Mouse (Mus musculus): Measurements from ENCODE around the gene Hoxb1. TPM values are rescaled to one million over a fixed set of nuclear protein-coding genes. Genes with fewer than 3 reads are reported as not detected.
A peak's percentile ranks its signal among the peaks of the same experiment; 100 is the strongest.

Gene Hoxb1
- polyA plus RNA-seq (2014; fragmentation: Nextera tagmentation; extraction: Ambion mirVana) = 0.09 TPM in 1 of 2 replicates, not detected in the other

DNA sequence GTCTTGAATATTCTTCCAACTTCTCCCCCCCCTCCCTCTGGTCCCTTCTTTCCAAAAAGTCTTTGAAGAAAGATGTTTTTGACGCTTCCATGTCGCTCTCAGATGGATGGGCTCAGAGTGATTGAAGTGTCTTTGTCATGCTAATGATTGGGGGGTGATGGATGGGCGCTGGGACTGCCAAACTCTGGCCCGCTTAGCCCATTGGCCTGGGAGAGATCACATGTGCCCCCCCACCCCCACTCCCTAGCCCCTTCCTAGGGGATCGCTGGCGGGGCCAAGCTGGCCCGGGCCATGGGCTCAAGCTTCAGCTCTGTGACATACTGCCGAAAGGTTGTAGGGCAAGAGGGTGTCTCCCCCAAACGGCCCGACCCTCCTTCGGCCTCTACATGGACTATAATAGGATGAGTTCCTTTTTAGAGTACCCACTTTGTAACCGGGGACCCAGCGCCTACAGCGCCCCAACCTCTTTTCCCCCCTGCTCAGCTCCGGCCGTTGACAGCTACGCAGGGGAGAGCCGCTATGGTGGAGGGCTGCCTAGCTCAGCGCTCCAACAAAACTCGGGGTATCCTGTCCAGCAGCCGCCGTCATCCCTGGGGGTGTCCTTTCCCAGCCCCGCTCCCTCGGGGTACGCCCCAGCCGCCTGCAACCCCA is at the start of gene Hoxb1:
Hoxb1 (plus strand) TSS at position 312 of the 651 bp plus-strand sequence.
- H3K4me1 ChIP-seq (ENCODE audit: control insufficient read depth in 2 of 2, insufficient read depth in 2 of 2, low read length in 2 of 2) = no peaks in the 10 kb centered on the region; a peak in 1 of 4 replicates
- no peaks in the 10 kb centered on the region for H3K36me3 ChIP-seq (ENCODE audit: control insufficient read depth, insufficient read depth, low read length)
- H3K9me3 ChIP-seq (ENCODE audit: control insufficient read depth, low read length) = peaks cover 5% of the 10 kb centered on the region; the same call in 1 of the 2 replicates
- no peak for ATAC-seq (ENCODE audit: insufficient number of reproducible peaks, insufficient read depth, low FRiP score, low read depth)
- H3K27ac ChIP-seq (replicated peaks in 1 of 2; ENCODE audit: control insufficient read depth in 1 of 2, insufficient read depth in 1 of 2, low read depth in 2 of 2, low read length in 2 of 2) = no peak within 1 kb of the TSS
- WGBS = 4% methylated on average over 26 of the region's 26 CpGs
- peak within 1 kb of the TSS in 1 of 2 experiments; percentile 17; a peak in 1 of 4 replicates for H3K4me3 ChIP-seq (ENCODE audit: control insufficient read depth in 1 of 2, insufficient read depth in 1 of 2, low read depth in 1 of 2, low read length in 2 of 2)
- H3K4me2 ChIP-seq (ENCODE audit: low read length) = peak within 1 kb of the TSS; percentile 27; the same call in 1 of the 2 replicates
- H3K9ac ChIP-seq (ENCODE audit: low read length) = no peak within 1 kb of the TSS
- peaks cover 94% of the 10 kb centered on the region for H3K27me3 ChIP-seq (ENCODE audit: control insufficient read depth, insufficient read depth, low read length)

DNA sequence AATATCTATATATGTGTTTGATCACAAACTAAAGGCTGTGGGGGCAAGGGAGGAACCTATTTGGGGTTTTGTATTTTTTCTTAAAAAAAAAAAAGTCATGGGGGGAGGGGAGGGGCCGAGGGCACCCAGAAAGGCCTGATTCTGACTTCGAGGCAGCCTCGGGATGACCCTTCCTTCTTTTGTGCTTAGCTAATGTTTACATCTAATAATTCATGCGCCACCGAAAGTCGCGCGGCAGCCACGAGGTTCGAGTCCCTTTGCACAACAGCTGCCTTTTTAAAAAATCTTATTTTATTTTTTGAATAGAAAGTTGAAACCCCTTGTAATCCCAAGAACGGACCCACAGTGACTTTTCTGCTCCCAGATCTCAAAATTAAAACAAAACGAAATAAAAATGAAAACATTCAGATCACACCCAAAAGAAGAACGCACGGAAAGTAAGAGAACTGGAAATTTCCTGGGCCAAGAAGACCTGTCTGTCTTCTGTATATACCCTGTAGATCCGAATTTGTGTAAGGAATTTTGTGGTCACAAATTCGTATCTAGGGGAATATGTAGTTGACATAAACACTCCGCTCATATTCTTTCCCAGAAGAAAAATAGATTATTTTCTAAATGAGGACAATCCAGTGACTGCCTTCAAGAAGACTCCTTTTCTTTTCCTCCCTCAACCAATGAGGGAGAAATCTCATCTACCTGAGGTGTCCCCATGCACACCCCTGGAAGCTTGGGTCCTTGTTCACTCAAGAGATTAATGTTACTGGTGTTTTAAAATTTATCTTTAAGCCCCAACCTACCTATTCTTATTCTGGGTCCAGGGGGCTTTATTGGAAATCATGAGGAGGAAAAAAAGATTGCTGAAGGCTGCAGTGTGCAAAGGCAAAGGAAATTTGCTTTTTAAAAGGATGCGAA is 48.6 kb upstream of the Hoxb1 start:
- 0 out of 4 replicates have a peak, but pooled peaks cover 2 to 7% of the 10 kb centered on the region in 2 experiments for H3K4me1 ChIP-seq (ENCODE audit: control insufficient read depth in 2 of 2, insufficient read depth in 2 of 2, low read length in 2 of 2)
- WGBS = 13% methylated on average over 18 of the region's 18 CpGs
- H3K4me3 ChIP-seq (ENCODE audit: control insufficient read depth in 1 of 2, insufficient read depth in 1 of 2, low read depth in 1 of 2, low read length in 2 of 2) = no peak overlapping the region
- no peak overlapping the region for H3K4me2 ChIP-seq (ENCODE audit: low read length)
- H3K9me3 ChIP-seq (ENCODE audit: control insufficient read depth, low read length) = no peaks in the 10 kb centered on the region
- H3K9ac ChIP-seq (ENCODE audit: low read length) = no peak overlapping the region
- H3K36me3 ChIP-seq (ENCODE audit: control insufficient read depth, insufficient read depth, low read length) = no peaks in the 10 kb centered on the region
- H3K27ac ChIP-seq (replicated peaks in 1 of 2; ENCODE audit: control insufficient read depth in 1 of 2, insufficient read depth in 1 of 2, low read depth in 2 of 2, low read length in 2 of 2) = no peak overlapping the region
- peaks cover 98% of the 10 kb centered on the region for H3K27me3 ChIP-seq (ENCODE audit: control insufficient read depth, insufficient read depth, low read length)
- ATAC-seq (ENCODE audit: insufficient number of reproducible peaks, insufficient read depth, low FRiP score, low read depth) = no peak

DNA sequence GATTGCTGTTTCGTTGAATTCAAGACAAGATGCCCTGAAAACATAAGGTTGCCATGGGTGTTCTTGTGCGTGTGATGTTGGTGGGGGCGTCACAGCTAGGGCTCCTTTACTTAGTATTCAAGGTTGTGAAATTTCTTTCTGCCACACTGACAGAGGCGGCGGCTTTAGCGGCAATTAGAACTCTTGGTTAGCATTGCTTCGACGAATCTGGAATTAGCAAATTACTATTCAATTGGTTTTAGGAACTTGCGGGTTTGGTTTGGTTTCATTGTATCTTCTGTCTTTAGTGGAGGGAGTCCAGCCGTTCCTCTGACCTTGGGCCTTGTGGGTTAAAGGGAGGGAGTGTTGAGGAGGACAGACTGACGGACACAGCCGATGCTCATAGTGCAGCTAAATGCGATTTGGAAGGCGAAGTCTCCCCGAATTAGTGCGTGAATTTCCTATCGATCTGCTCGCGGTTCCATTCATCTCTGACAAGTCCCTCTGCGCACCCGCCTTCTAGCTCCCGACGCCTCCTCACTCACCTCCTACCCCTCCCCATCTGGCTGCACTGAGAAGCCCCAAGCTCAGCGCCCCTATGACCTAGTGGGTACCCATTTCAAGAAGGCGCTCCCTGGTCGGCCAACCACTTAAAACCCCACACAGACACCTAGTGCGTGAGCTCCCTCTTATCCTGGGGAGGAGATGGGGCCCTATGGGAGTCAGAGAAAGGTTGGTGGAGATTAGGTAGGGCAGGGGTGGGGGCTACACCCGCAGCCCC is 47.8 kb upstream of the Hoxb1 start, which contains the start of gene Hoxb4:
Hoxb4 (plus strand) TSS at position 660 of the 760 bp plus-strand sequence.
- Histone ChIP-seq H3K4me3 (ENCODE audit: control insufficient read depth in 1 of 2, insufficient read depth in 1 of 2, low read depth in 1 of 2, low read length in 2 of 2) (peak within 1 kb of the TSS; percentile 39), H3K9ac (ENCODE audit: low read length) (peak within 1 kb of the TSS; percentile 66; the same call in 1 of the 2 replicates), H3K4me2 (ENCODE audit: low read length) (peak within 1 kb of the TSS; percentile 55), H3K27me3 (ENCODE audit: control insufficient read depth, insufficient read depth, low read length) (peaks cover 98% of the 10 kb centered on the region), H3K4me1 (ENCODE audit: control insufficient read depth in 2 of 2, insufficient read depth in 2 of 2, low read length in 2 of 2) (0 out of 4 replicates have a peak, but pooled peaks cover 2 to 7% of the 10 kb centered on the region in 2 experiments), H3K9me3 (ENCODE audit: control insufficient read depth, low read length) (no peaks in the 10 kb centered on the region), H3K36me3 (ENCODE audit: control insufficient read depth, insufficient read depth, low read length) (no peaks in the 10 kb centered on the region), H3K27ac (replicated peaks in 1 of 2; ENCODE audit: control insufficient read depth in 1 of 2, insufficient read depth in 1 of 2, low read depth in 2 of 2, low read length in 2 of 2) (peak within 1 kb of the TSS in 1 of 2 experiments; percentile 57; a peak in 2 of 4 replicates)
- 3% methylated on average over 28 of the region's 28 CpGs for WGBS
- ATAC-seq (ENCODE audit: insufficient number of reproducible peaks, insufficient read depth, low FRiP score, low read depth) = 0 out of 2 replicates have a peak, but pooled peaks have one; percentile 42

DNA sequence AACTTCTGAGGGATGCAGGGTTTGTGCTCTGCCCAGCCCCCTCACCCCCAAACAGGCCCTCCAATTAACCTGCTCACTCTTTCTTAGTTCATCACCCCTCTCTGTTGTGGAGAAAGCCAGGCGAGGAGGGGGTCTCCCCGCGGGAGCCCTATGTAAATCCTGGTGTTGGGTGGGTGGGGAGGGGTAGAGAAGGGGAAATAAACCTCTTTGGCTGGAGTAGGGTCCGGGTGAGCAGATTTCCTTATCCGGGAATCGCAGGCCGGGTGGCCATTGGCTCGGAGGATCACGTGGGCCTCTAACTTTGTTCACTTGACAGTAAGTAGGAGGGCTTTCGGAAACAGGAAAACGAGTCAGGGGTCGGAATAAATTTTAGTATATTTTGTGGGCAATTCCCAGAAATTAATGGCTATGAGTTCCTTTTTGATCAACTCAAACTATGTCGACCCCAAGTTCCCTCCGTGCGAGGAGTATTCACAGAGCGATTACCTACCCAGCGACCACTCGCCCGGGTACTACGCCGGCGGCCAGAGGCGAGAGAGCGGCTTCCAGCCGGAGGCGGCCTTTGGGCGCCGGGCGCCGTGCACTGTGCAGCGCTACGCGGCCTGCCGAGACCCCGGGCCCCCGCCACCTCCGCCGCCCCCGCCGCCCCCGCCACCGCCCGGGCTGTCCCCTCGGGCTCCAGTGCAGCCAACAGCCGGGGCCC is 47.0 kb upstream of the Hoxb1 start:
- H3K9ac ChIP-seq (ENCODE audit: low read length) = peak overlapping the region; percentile 66; the same call in 1 of the 2 replicates
- H3K27me3 ChIP-seq (ENCODE audit: control insufficient read depth, insufficient read depth, low read length) = peaks cover 98% of the 10 kb centered on the region
- peak overlapping the region; percentile 55 for H3K4me2 ChIP-seq (ENCODE audit: low read length)

DNA sequence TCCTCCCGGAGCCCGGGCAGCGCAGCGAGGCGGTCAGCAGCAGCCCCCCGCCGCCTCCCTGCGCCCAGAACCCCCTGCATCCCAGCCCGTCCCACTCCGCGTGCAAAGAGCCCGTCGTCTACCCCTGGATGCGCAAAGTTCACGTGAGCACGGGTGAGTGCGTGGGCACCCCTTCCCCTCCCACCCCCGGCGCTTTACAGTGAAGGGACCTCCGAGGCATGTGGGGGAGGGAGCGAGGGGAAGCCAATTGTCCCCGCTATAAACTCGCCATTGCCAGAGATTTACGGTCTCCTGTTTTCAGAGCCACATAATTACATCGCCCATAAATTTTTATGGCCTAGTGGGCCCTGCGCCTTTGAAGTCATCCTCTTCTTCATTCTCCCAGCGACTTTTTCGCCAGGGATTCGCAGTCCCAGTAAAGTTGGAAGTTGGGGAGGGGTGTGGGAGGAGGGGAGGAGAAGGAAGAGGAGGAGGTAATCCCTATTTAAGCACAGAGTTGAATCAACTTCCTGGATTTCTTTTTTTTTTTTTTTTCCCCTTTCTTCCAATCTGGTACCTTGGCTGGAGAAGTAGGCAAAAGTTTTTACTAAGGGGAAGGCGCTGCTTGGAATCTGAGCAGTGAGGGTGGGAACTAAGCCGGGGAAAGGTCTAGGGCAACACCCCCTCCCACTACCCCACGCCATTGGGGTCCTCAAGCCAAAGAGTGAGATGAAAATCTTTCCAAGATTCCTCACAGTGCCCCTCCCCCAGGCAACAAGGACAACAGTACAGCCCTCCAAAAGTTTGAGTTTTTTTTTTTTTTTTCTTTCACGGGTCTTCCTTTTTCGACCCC is 46.3 kb upstream of the Hoxb1 start:
- peak overlapping the region; percentile 55 for H3K4me2 ChIP-seq (ENCODE audit: low read length)
- H3K4me1 ChIP-seq (ENCODE audit: control insufficient read depth in 2 of 2, insufficient read depth in 2 of 2, low read length in 2 of 2) = 0 out of 4 replicates have a peak, but pooled peaks cover 2 to 7% of the 10 kb centered on the region in 2 experiments
- peaks cover 98% of the 10 kb centered on the region for H3K27me3 ChIP-seq (ENCODE audit: control insufficient read depth, insufficient read depth, low read length)
- peak overlapping the region; percentile 66; the same call in 1 of the 2 replicates for H3K9ac ChIP-seq (ENCODE audit: low read length)
- ATAC-seq (ENCODE audit: insufficient number of reproducible peaks, insufficient read depth, low FRiP score, low read depth) = no peak; the same call in 1 of the 2 replicates
- no peaks in the 10 kb centered on the region for H3K36me3 ChIP-seq (ENCODE audit: control insufficient read depth, insufficient read depth, low read length)
- under 1% methylated on average over 32 of the region's 34 CpGs for WGBS
- H3K27ac ChIP-seq (replicated peaks in 1 of 2; ENCODE audit: control insufficient read depth in 1 of 2, insufficient read depth in 1 of 2, low read depth in 2 of 2, low read length in 2 of 2) = peak overlapping the region in 1 of 2 experiments; percentile 57; a peak in 2 of 4 replicates
- peak overlapping the region; percentile 38 to 39 for H3K4me3 ChIP-seq (ENCODE audit: control insufficient read depth in 1 of 2, insufficient read depth in 1 of 2, low read depth in 1 of 2, low read length in 2 of 2)
- H3K9me3 ChIP-seq (ENCODE audit: control insufficient read depth, low read length) = no peaks in the 10 kb centered on the region

More for the DNA sequence above, 47.0 kb upstream of the Hoxb1 start:
- H3K9me3 ChIP-seq (ENCODE audit: control insufficient read depth, low read length) = no peaks in the 10 kb centered on the region
- WGBS = under 1% methylated on average over 41 of the region's 45 CpGs
- peak; percentile 41; the same call in 1 of the 2 replicates for ATAC-seq (ENCODE audit: insufficient number of reproducible peaks, insufficient read depth, low FRiP score, low read depth)
- 0 out of 4 replicates have a peak, but pooled peaks cover 2 to 7% of the 10 kb centered on the region in 2 experiments for H3K4me1 ChIP-seq (ENCODE audit: control insufficient read depth in 2 of 2, insufficient read depth in 2 of 2, low read length in 2 of 2)
- peak overlapping the region; percentile 39 for H3K4me3 ChIP-seq (ENCODE audit: control insufficient read depth in 1 of 2, insufficient read depth in 1 of 2, low read depth in 1 of 2, low read length in 2 of 2)
- peak overlapping the region in 1 of 2 experiments; percentile 57; a peak in 2 of 4 replicates for H3K27ac ChIP-seq (replicated peaks in 1 of 2; ENCODE audit: control insufficient read depth in 1 of 2, insufficient read depth in 1 of 2, low read depth in 2 of 2, low read length in 2 of 2)
- H3K36me3 ChIP-seq (ENCODE audit: control insufficient read depth, insufficient read depth, low read length) = no peaks in the 10 kb centered on the region

DNA sequence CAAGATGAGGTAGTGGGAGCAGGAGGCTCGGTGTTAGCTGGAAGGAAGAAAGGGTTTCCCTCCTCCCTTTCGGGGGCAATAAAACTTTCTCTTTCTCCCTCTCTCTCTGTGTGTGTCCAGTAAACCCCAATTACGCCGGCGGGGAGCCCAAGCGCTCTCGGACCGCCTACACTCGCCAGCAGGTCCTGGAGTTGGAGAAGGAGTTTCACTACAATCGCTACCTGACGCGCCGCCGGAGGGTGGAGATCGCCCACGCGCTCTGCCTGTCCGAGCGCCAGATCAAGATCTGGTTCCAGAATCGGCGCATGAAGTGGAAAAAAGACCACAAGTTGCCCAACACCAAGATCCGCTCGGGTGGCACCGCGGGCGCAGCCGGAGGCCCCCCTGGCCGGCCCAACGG is 45.6 kb upstream of the Hoxb1 start:
- H3K27ac ChIP-seq (replicated peaks in 1 of 2; ENCODE audit: control insufficient read depth in 1 of 2, insufficient read depth in 1 of 2, low read depth in 2 of 2, low read length in 2 of 2) = peak overlapping the region in 1 of 2 experiments; percentile 0; a peak in 1 of 4 replicates
- H3K9me3 ChIP-seq (ENCODE audit: control insufficient read depth, low read length) = no peaks in the 10 kb centered on the region
- under 1% methylated on average over 29 of the region's 29 CpGs for WGBS
- H3K27me3 ChIP-seq (ENCODE audit: control insufficient read depth, insufficient read depth, low read length) = peaks cover 98% of the 10 kb centered on the region
- peak overlapping the region; percentile 38 to 39 for H3K4me3 ChIP-seq (ENCODE audit: control insufficient read depth in 1 of 2, insufficient read depth in 1 of 2, low read depth in 1 of 2, low read length in 2 of 2)
- peak overlapping the region; percentile 55 for H3K4me2 ChIP-seq (ENCODE audit: low read length)
- ATAC-seq (ENCODE audit: insufficient number of reproducible peaks, insufficient read depth, low FRiP score, low read depth) = no peak
- H3K9ac ChIP-seq (ENCODE audit: low read length) = peak overlapping the region; percentile 9; the same call in 1 of the 2 replicates
- H3K4me1 ChIP-seq (ENCODE audit: control insufficient read depth in 2 of 2, insufficient read depth in 2 of 2, low read length in 2 of 2) = 0 out of 4 replicates have a peak, but pooled peaks cover 2 to 7% of the 10 kb centered on the region in 2 experiments
- H3K36me3 ChIP-seq (ENCODE audit: control insufficient read depth, insufficient read depth, low read length) = no peaks in the 10 kb centered on the region

Data from heart, embryonic 14.5 days (tissue).